Mouse (Mus musculus) olfactory bulb, adult 2 months (tissue): Measurements from ENCODE around the gene Zc3h7b.

Experiments used
- CTCF ChIP-seq: fragments of 200-500 bp; IDR thresholded peaks from 2 replicates; pipeline ENCODE4 v1.5.1; 2012; ENCODE audit warnings: low read depth, mild to moderate bottlenecking, low read length, moderate library complexity; ENCODE audit not compliant: insufficient read depth
- POLR2A ChIP-seq: fragments of 200-500 bp; IDR thresholded peaks from 2 replicates; pipeline ENCODE4 v1.6.1; 2012; ENCODE audit warnings: mild to moderate bottlenecking, low read depth, low read length, moderate library complexity; ENCODE audit not compliant: insufficient read depth

GRCm38 (mm10) chr15:81829208-81829580 is 84.3 kb downstream of the Zc3h7b start:
- no peak for TF ChIP-seq POLR2A
- no peak for TF ChIP-seq CTCF
